Mouse (Mus musculus): ENCODE data around the gene S100a4.

GRCm38 (mm10) chr3:90600458-90601195, 2.9 kb upstream of the S100a4 start:
- TF ChIP-seq CTCF (IDR thresholded peaks at IDR 0.05) = no peak
- no peak for TF ChIP-seq POLR2A (IDR thresholded peaks at IDR 0.05; ENCODE audit: insufficient read depth, low read depth, low read length)
